Mouse (Mus musculus): Measurements from ENCODE around the gene Ccdc84. TPM values are rescaled to one million over a fixed set of nuclear protein-coding genes. Genes with fewer than 3 reads are reported as not detected.
A peak's percentile ranks its signal among the peaks of the same experiment; 100 is the strongest.
"Not testable (repeated sequence)": the region's sequence is repeated elsewhere in the genome, so short reads cannot be mapped to it uniquely, and the experiment has no call there.

The Ccdc84 gene
- polyA plus RNA-seq (2015; fragmentation: Nextera tagmentation; extraction: Ambion mirVana): 24.3 and 26.0 TPM in 2 replicates

GRCm38 (mm10) chr9:44418519-44419385 lies at the start of gene Ccdc84:
TSS of gene Ccdc84 (minus strand) at chr9:44418569.
- peaks cover 13% of the 10 kb centered on the region for H3K4me1 ChIP-seq
- H3K27ac ChIP-seq: peak within 1 kb of the TSS; percentile 70
- no peak for ATAC-seq (ENCODE audit: insufficient number of reproducible peaks, low FRiP score, low TSS enrichment, low read depth)
- peak within 1 kb of the TSS; percentile 88 for H3K4me2 ChIP-seq
- peak within 1 kb of the TSS; percentile 80 for H3K9ac ChIP-seq
- H3K27me3 ChIP-seq: no peaks in the 10 kb centered on the region
- H3K9me3 ChIP-seq: no peaks in the 10 kb centered on the region
- peaks cover 13% of the 10 kb centered on the region for H3K36me3 ChIP-seq
- H3K4me3 ChIP-seq: peak within 1 kb of the TSS; percentile 84
- 75% methylated on average over 14 of the region's 14 CpGs for WGBS

DNA sequence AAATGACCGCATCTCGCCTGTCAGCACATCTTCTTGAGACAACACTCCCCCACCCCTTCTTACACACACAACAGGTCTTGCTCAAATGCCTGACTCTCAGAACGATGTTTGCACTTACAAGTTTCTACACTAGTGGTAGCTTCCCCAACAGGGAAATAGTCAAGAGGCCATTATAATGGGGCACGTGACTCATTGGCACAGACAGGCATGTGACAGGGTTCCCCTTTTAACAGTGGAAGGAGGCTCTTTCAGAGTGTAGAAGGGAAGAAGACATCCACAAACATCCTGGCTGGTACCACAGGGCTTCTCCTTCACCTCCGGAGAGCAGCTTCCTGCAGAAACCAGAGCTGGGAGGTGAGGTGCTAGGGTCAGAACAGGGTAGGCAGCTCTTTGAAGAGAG lies 43.6 kb upstream of the Ccdc84 start:
- no peak for ATAC-seq (ENCODE audit: insufficient number of reproducible peaks, low FRiP score, low TSS enrichment, low read depth)
- no peaks in the 10 kb centered on the region for H3K36me3 ChIP-seq
- 79% methylated on average over 5 of the region's 5 CpGs for WGBS
- peaks cover 2% of the 10 kb centered on the region; the same call in 1 of the 2 replicates for H3K4me1 ChIP-seq
- no peak overlapping the region for H3K9ac ChIP-seq
- H3K27me3 ChIP-seq: no peaks in the 10 kb centered on the region
- no peaks in the 10 kb centered on the region for H3K9me3 ChIP-seq
- H3K27ac ChIP-seq: no peak overlapping the region
- H3K4me3 ChIP-seq: no peak overlapping the region
- H3K4me2 ChIP-seq: no peak overlapping the region

GRCm38 (mm10) chr9:44457035-44457742 lies 38.8 kb upstream of the Ccdc84 start:
- no peak overlapping the region for H3K9ac ChIP-seq
- peaks cover 14% of the 10 kb centered on the region for H3K4me1 ChIP-seq
- no peaks in the 10 kb centered on the region for H3K9me3 ChIP-seq
- no peak overlapping the region for H3K4me2 ChIP-seq
- ATAC-seq (ENCODE audit: insufficient number of reproducible peaks, low FRiP score, low TSS enrichment, low read depth): no peak
- WGBS: 14% methylated on average over 11 of the region's 11 CpGs
- H3K4me3 ChIP-seq: no peak overlapping the region
- H3K36me3 ChIP-seq: no peaks in the 10 kb centered on the region
- peaks cover 18% of the 10 kb centered on the region for H3K27me3 ChIP-seq
- H3K27ac ChIP-seq: no peak overlapping the region

- Histone ChIP-seq H3K4me1 (peaks cover 14% of the 10 kb centered on the region), H3K27me3 (peaks cover 18% of the 10 kb centered on the region), H3K27ac (no peak within 1 kb of the TSS), H3K9ac (no peak within 1 kb of the TSS), H3K36me3 (no peaks in the 10 kb centered on the region), H3K4me3 (no peak within 1 kb of the TSS), H3K4me2 (peak within 1 kb of the TSS; percentile 12; the same call in 1 of the 2 replicates), H3K9me3 (no peaks in the 10 kb centered on the region)
- WGBS: 19% methylated on average over 4 of the region's 4 CpGs
- no peak for ATAC-seq (ENCODE audit: insufficient number of reproducible peaks, low FRiP score, low TSS enrichment, low read depth)
Observed at GRCm38 (mm10) chr9:44454891-44455220, 36.5 kb upstream of the Ccdc84 start, which contains the start of gene Upk2. TSS of gene Upk2 (minus strand) at chr9:44454976.

DNA sequence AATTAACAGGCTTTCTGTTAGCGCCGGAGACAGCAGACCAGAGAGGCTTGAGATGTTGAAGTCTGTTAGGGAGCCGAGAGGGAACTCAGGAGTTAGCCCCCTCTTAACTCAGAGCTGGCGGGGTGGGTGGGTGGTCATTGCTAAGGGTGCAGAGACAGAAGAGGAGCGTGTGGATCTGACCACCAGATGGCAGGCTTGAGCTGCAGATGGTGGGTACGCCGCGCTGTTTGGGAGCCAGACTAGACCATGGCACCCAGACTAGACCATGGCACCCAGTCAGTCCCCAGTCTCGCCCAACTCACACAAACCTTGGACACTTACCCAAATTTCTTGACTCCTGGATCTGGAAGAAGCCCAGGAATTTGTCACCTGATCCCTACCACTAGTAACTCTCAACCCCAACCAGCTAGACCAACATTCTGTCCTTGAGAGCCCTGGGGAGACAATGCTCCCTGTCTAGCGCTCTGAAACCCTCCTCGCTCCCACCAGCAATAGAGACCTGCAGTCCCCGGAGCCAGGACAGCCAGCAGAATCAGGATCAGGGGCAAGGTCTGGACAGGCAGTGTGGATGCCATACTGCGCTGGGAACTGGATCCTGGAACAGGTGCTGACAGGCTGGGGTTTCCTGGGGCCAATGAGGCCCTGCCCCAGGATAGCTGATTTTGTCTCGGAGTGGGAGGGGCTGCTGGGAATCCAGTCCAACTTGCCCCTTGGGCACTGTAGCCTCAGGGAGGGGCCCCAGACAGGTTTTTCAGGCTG lies 35.9 kb upstream of the Ccdc84 start:
- Histone ChIP-seq H3K9me3 (no peaks in the 10 kb centered on the region), H3K36me3 (no peaks in the 10 kb centered on the region), H3K4me3 (no peak overlapping the region), H3K4me1 (peaks cover 14% of the 10 kb centered on the region), H3K4me2 (peak overlapping the region; percentile 12; the same call in 1 of the 2 replicates), H3K27ac (no peak overlapping the region), H3K27me3 (peaks cover 18% of the 10 kb centered on the region), H3K9ac (no peak overlapping the region)
- peak; percentile 84 for ATAC-seq (ENCODE audit: insufficient number of reproducible peaks, low FRiP score, low TSS enrichment, low read depth)
- WGBS: 9% methylated on average over 14 of the region's 14 CpGs

- Histone ChIP-seq H3K36me3 (no peaks in the 10 kb centered on the region), H3K9me3 (no peaks in the 10 kb centered on the region), H3K4me3 (no peak overlapping the region), H3K27me3 (peaks cover 18% of the 10 kb centered on the region), H3K4me1 (peaks cover 11% of the 10 kb centered on the region), H3K4me2 (no peak overlapping the region), H3K9ac (no peak overlapping the region), H3K27ac (no peak overlapping the region)
- no peak for ATAC-seq (ENCODE audit: insufficient number of reproducible peaks, low FRiP score, low TSS enrichment, low read depth)
Observed at GRCm38 (mm10) chr9:44450387-44450786, 32.0 kb upstream of the Ccdc84 start.

GRCm38 (mm10) chr9:44444402-44445025 lies 26.1 kb upstream of the Ccdc84 start:
- not testable (repeated sequence) for H3K4me3 ChIP-seq; H3K4me1 ChIP-seq; H3K4me2 ChIP-seq; ATAC-seq (ENCODE audit: insufficient number of reproducible peaks, low FRiP score, low TSS enrichment, low read depth); H3K36me3 ChIP-seq; H3K27ac ChIP-seq; H3K27me3 ChIP-seq; H3K9ac ChIP-seq; H3K9me3 ChIP-seq
- 85% methylated on average over 7 of the region's 7 CpGs for WGBS

- no peak for ATAC-seq (ENCODE audit: insufficient number of reproducible peaks, low FRiP score, low TSS enrichment, low read depth)
- H3K9ac ChIP-seq: no peak within 1 kb of the TSS
- H3K9me3 ChIP-seq: no peaks in the 10 kb centered on the region
- no peak within 1 kb of the TSS for H3K4me2 ChIP-seq
- no peak within 1 kb of the TSS for H3K27ac ChIP-seq
- H3K4me1 ChIP-seq: no peaks in the 10 kb centered on the region
- no peaks in the 10 kb centered on the region for H3K27me3 ChIP-seq
- 75% methylated on average over 19 of the region's 19 CpGs for WGBS
- no peaks in the 10 kb centered on the region for H3K36me3 ChIP-seq
- H3K4me3 ChIP-seq: no peak within 1 kb of the TSS
Observed at GRCm38 (mm10) chr9:44440961-44441360, 22.6 kb upstream of the Ccdc84 start, which contains the start of gene Foxr1. TSS of gene Foxr1 (minus strand) at chr9:44441136.

DNA sequence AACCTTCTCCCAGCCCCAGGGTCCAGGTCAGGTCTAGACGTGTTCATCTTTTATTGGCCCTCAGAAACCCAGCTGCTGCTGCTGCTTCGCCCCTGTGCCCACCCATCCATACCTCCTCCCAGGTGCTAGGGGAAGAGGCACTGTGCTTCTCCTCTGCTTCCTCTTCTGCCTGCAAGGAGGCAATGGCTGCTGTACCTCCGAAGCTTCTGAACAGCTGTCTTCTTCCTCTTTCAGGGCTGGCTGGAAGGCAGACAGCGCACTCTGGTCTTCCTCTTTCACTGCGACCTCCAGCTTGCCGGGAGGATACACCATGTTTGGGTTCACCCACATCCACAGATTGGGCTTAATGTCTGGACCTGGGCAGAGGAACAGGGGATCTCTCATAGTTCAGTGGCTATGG lies 17.4 kb upstream of the Ccdc84 start:
- 70% methylated on average over 6 of the region's 6 CpGs for WGBS
- Histone ChIP-seq H3K4me1 (peaks cover 7% of the 10 kb centered on the region), H3K9me3 (no peaks in the 10 kb centered on the region), H3K27ac (no peak overlapping the region), H3K27me3 (no peaks in the 10 kb centered on the region), H3K4me2 (no peak overlapping the region), H3K4me3 (no peak overlapping the region), H3K36me3 (no peaks in the 10 kb centered on the region), H3K9ac (no peak overlapping the region)
- ATAC-seq (ENCODE audit: insufficient number of reproducible peaks, low FRiP score, low TSS enrichment, low read depth): no peak

GRCm38 (mm10) chr9:44432577-44433185 lies 14.3 kb upstream of the Ccdc84 start:
- Histone ChIP-seq H3K4me1 (peaks cover 7% of the 10 kb centered on the region), H3K36me3 (no peaks in the 10 kb centered on the region), H3K4me2 (no peak overlapping the region), H3K27ac (no peak overlapping the region), H3K4me3 (no peak overlapping the region), H3K27me3 (no peaks in the 10 kb centered on the region), H3K9ac (no peak overlapping the region), H3K9me3 (no peaks in the 10 kb centered on the region)
- 52% methylated on average over 5 of the region's 5 CpGs for WGBS
- no peak for ATAC-seq (ENCODE audit: insufficient number of reproducible peaks, low FRiP score, low TSS enrichment, low read depth)

DNA sequence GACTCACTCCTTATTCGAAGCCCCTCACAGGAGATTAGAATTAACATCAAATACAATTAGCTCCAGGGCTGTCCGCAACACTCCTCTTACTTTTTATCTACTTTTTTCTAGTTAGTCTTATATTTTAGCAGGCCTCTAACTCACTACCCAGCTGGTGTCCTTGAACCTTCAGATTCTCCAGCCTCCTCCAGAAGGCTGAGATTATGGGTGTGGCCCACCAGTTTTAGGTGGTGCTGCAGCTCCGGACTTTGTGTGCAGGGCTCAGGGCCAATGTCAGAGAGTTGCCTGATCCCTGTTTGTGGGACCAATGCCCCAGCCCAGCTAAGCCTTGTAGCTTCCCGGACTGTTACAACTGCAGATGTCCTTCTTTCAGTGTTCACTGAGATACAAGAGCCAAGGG lies 5.2 kb upstream of the Ccdc84 start:
- WGBS: 83% methylated on average over 4 of the region's 4 CpGs
- Histone ChIP-seq H3K4me3 (no peak overlapping the region), H3K27ac (no peak overlapping the region), H3K4me1 (peaks cover 1% of the 10 kb centered on the region; the same call in 1 of the 2 replicates), H3K4me2 (no peak overlapping the region), H3K36me3 (no peaks in the 10 kb centered on the region), H3K9ac (no peak overlapping the region), H3K9me3 (no peaks in the 10 kb centered on the region), H3K27me3 (no peaks in the 10 kb centered on the region)
- ATAC-seq (ENCODE audit: insufficient number of reproducible peaks, low FRiP score, low TSS enrichment, low read depth): no peak
